Mouse (Mus musculus): ENCODE measurements at regions not wholly inside any gene's neighbourhood (a gene's known extent, or its start where the extent isn't known, plus 50 kb on each side); places are given as distances from the start of the nearest gene placed in this dataset.

- no peak for DNase-seq (ENCODE audit: low spot score in 2 of 2)
Observed at GRCm38 (mm10) chr1:81746013-81746412, 486.9 kb upstream of the Gm9747 start.

GRCm38 (mm10) chr1:81747025-81747424 is 485.9 kb upstream of the Gm9747 start:
- no peak for DNase-seq (ENCODE audit: low spot score in 2 of 2)

GRCm38 (mm10) chr1:81754067-81754466 is 478.8 kb upstream of the Gm9747 start:
- no peak for DNase-seq (ENCODE audit: low spot score in 2 of 2)

GRCm38 (mm10) chr1:81755281-81755680 is 477.6 kb upstream of the Gm9747 start:
- DNase-seq (ENCODE audit: low spot score in 2 of 2) = no peak

- DNase-seq (ENCODE audit: low spot score in 2 of 2) = peak in 1 of 2 experiments; percentile 22
Observed at GRCm38 (mm10) chr1:81755694-81756093, 477.2 kb upstream of the Gm9747 start.

GRCm38 (mm10) chr1:81759919-81760318 is 473.0 kb upstream of the Gm9747 start:
- DNase-seq (ENCODE audit: low spot score in 2 of 2) = no peak

GRCm38 (mm10) chr1:81771704-81772103 is 461.2 kb upstream of the Gm9747 start:
- DNase-seq (ENCODE audit: low spot score in 2 of 2) = no peak

GRCm38 (mm10) chr1:81780583-81780982 is 452.3 kb upstream of the Gm9747 start:
- DNase-seq (ENCODE audit: low spot score in 2 of 2) = no peak

GRCm38 (mm10) chr1:81784305-81784704 is 448.6 kb upstream of the Gm9747 start:
- no peak for DNase-seq (ENCODE audit: low spot score in 2 of 2)

- DNase-seq (ENCODE audit: low spot score in 2 of 2) = no peak
Observed at GRCm38 (mm10) chr1:81794771-81795170, 438.1 kb upstream of the Gm9747 start.

GRCm38 (mm10) chr1:81795399-81795798 is 437.5 kb upstream of the Gm9747 start:
- DNase-seq (ENCODE audit: low spot score in 2 of 2) = no peak

- DNase-seq (ENCODE audit: low spot score in 2 of 2) = no peak
Observed at GRCm38 (mm10) chr1:81811591-81811990, 421.3 kb upstream of the Gm9747 start.

GRCm38 (mm10) chr1:81818884-81819283 is 414.0 kb upstream of the Gm9747 start:
- no peak for DNase-seq (ENCODE audit: low spot score in 2 of 2)

- no peak for DNase-seq (ENCODE audit: low spot score in 2 of 2)
Observed at GRCm38 (mm10) chr1:81841966-81842365, 390.9 kb upstream of the Gm9747 start.

- no peak for DNase-seq (ENCODE audit: low spot score in 2 of 2)
Observed at GRCm38 (mm10) chr1:81850462-81851144, 382.3 kb upstream of the Gm9747 start.

GRCm38 (mm10) chr1:81859464-81859863 is 373.4 kb upstream of the Gm9747 start:
- DNase-seq (ENCODE audit: low spot score in 2 of 2) = no peak

- DNase-seq (ENCODE audit: low spot score in 2 of 2) = no peak
Observed at GRCm38 (mm10) chr1:81864571-81864970, 368.3 kb upstream of the Gm9747 start.

GRCm38 (mm10) chr1:81886940-81887531 is 345.9 kb upstream of the Gm9747 start:
- peak; percentile 21 to 44 for DNase-seq (ENCODE audit: low spot score in 2 of 2)

GRCm38 (mm10) chr1:81897241-81897640 is 335.7 kb upstream of the Gm9747 start:
- peak; percentile 10 to 22 for DNase-seq (ENCODE audit: low spot score in 2 of 2)

- DNase-seq (ENCODE audit: low spot score in 2 of 2) = no peak
Observed at GRCm38 (mm10) chr1:81900843-81901242, 332.1 kb upstream of the Gm9747 start.

GRCm38 (mm10) chr1:81904056-81904455 is 328.9 kb upstream of the Gm9747 start:
- DNase-seq (ENCODE audit: low spot score in 2 of 2) = no peak

- no peak for DNase-seq (ENCODE audit: low spot score in 2 of 2)
Observed at GRCm38 (mm10) chr1:81912607-81913006, 320.3 kb upstream of the Gm9747 start.

GRCm38 (mm10) chr1:81913561-81913964 is 319.3 kb upstream of the Gm9747 start:
- DNase-seq (ENCODE audit: low spot score in 2 of 2) = no peak

GRCm38 (mm10) chr1:81916840-81917239 is 316.1 kb upstream of the Gm9747 start:
- no peak for DNase-seq (ENCODE audit: low spot score in 2 of 2)
